Mouse (Mus musculus): Measurements from ENCODE around the gene Map4k4.

DNA sequence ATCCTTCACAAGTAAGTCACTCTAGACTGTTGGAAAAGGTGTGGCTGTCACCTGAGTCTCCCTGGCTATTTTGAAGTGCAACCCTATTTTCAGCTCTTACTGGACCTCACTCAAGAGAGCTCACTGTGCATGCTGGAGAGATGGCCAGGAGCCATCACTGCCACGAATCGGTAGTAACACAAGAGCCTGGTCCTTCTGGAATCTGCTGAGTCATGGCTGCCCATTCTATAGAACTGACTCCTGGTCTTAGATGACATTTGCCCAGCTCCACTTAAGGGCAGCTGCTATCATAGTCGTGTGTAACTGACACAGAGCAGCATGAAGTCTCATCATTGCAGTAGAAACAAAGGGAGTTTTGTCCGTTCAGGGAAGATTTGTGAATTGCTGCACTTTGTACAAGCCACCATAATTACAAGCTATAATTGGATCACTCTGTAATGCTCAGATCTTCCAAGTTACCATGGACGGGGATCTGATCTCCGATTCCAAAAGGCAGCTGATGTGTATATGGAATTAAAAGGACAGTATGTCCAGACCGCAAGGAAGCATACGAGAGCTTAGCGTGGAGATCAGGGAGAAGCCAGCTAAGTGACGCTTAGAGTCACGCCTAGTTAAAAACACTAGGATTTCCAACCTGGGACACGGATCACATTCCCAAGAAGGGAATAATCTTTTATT is 133.2 kb downstream of the Map4k4 start:
- TF ChIP-seq CTCF (IDR thresholded peaks at IDR 0.05) (no peak), EP300 (IDR thresholded peaks at IDR 0.05) (no peak)

All from lung, postnatal 0 days (tissue).